Mouse (Mus musculus) myocyte (in vitro differentiated cells): ENCODE measurements around the gene Wdr62. TPM values are rescaled to one million over a fixed set of nuclear protein-coding genes. Genes with fewer than 3 reads are reported as not detected.

Source experiments
- polyA plus RNA-seq: library from polyadenylated mRNA; unstranded; fragments of >200 nt; fragmentation: generic; extraction: Trizol; gene quantifications from one replicate; pipeline ENCODE4 v1.2.1, GENCODE M21; 2012; ENCODE audit warnings: missing spikeins

The Wdr62 gene
- polyA plus RNA-seq, 1 experiment = 5.0 TPM

Other genes with a start within 250 kb of the Wdr62 start
- 0.97 TPM for gene Zfp14, start 229.0 kb downstream of the Wdr62 start, polyA plus RNA-seq
- 2.8 TPM for gene Zfp82, start 207.5 kb downstream of the Wdr62 start, polyA plus RNA-seq
- 0.32 TPM for gene Gm26920, start 190.0 kb downstream of the Wdr62 start, polyA plus RNA-seq
- gene Zfp566, start 189.9 kb downstream of the Wdr62 start, polyA plus RNA-seq = 4.3 TPM
- gene Zfp260, start 185.6 kb downstream of the Wdr62 start, polyA plus RNA-seq = 11.3 TPM
- 1.1 TPM for gene Zfp382, start 158.5 kb downstream of the Wdr62 start, polyA plus RNA-seq
- 13.2 TPM for gene Zfp146, start 110.7 kb downstream of the Wdr62 start, polyA plus RNA-seq
- 112 TPM for gene Cox7a1, start 96.3 kb downstream of the Wdr62 start, polyA plus RNA-seq
- 622 TPM for gene Capns1, start 81.6 kb downstream of the Wdr62 start, polyA plus RNA-seq
- gene Polr2i, start 48.5 kb downstream of the Wdr62 start, polyA plus RNA-seq = 174 TPM
- 147 TPM for gene Tbcb, start 48.1 kb downstream of the Wdr62 start, polyA plus RNA-seq
- not detected for gene Ovol3, start 44.7 kb downstream of the Wdr62 start, polyA plus RNA-seq
- 0.02 TPM for gene Thap8, start 325 bp downstream of the Wdr62 start, polyA plus RNA-seq
- gene Clip3, start 11.3 kb upstream of the Wdr62 start, polyA plus RNA-seq = 19.4 TPM
- 33.9 TPM for gene Alkbh6, start 28.3 kb upstream of the Wdr62 start, polyA plus RNA-seq
- gene Syne4, start 34.4 kb upstream of the Wdr62 start, polyA plus RNA-seq = 1.2 TPM
- 4.0 TPM for gene E130208F15Rik, start 41.3 kb upstream of the Wdr62 start, polyA plus RNA-seq
- 13.6 TPM for gene Sdhaf1, start 43.5 kb upstream of the Wdr62 start, polyA plus RNA-seq
- 0.66 TPM for gene Lrfn3, start 82.4 kb upstream of the Wdr62 start, polyA plus RNA-seq
- gene Tyrobp, start 133.3 kb upstream of the Wdr62 start, polyA plus RNA-seq = not detected
- not detected for gene Hcst, start 139.4 kb upstream of the Wdr62 start, polyA plus RNA-seq
- 0.07 TPM for gene Nfkbid, start 141.3 kb upstream of the Wdr62 start, polyA plus RNA-seq
- 0.26 TPM for gene Aplp1, start 165.1 kb upstream of the Wdr62 start, polyA plus RNA-seq
- not detected for gene Kirrel2, start 177.3 kb upstream of the Wdr62 start, polyA plus RNA-seq
- 0.43 TPM for gene Nphs1, start 177.9 kb upstream of the Wdr62 start, polyA plus RNA-seq
- gene Prodh2, start 213.2 kb upstream of the Wdr62 start, polyA plus RNA-seq = not detected